ENCODE assay signal across 8 mouse cellular contexts in the genomic region with DNA sequence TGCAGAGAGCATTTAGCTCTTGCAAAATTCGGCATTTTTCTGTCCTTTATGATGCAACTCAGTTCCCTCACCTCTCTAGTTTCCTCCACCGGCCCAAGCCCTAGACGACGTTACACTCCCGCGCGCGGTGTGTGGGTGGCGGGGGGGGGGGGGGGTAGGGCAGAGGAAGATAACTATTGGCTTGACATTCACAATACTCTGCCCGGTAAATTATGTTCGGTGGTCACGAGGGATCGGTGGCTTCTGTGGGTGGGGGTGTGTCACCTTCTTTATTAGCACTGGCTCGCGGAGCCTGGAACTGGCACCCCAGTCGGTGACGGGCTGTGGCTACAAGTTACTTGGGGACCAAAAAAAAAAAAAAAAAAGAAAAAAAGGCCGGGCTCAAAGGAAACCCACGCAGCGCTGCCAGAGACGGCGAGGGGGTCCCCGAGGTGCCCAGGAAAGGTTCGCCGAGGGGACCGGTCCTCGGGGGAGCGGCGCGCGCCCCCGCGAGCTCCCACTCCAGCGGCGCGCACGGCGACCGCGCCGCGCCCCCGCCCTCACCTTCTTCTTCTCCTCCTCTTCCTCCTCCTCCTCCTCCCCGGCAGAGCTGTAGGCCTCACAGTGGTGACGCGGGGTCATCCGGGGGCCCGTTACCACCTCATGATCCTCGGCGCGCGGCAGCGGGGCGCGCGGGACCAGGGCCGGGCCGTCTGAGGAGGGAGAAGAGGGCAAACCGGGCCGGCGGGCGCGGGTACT. TPM values are rescaled to one million over a fixed set of nuclear protein-coding genes. Genes with fewer than 3 reads are reported as not detected.
A peak's percentile ranks its signal among the peaks of the same experiment; 100 is the strongest.
DNase-seq lines count a peak whose midpoint lies in the region; ATAC-seq lines count a peak whose summit lies in the region.

No protein-coding gene starts in this region.

- H3K36me3 ChIP-seq in hindbrain, embryonic 11.5 days (ENCODE audit: control insufficient read depth, insufficient read depth, low read length): 0 out of 2 replicates have a peak, but pooled peaks cover 2% of the 10 kb centered on the region

- peak overlapping the region; percentile 92 for H3K9ac ChIP-seq in hindbrain, embryonic 11.5 days (ENCODE audit: low read depth, low read length)

- H3K9me3 ChIP-seq in hindbrain, embryonic 11.5 days (ENCODE audit: control insufficient read depth, low read length): no peaks in the 10 kb centered on the region

- H3K4me2 ChIP-seq in hindbrain, embryonic 11.5 days (replicated peaks; ENCODE audit: low read depth, low read length): peak overlapping the region; percentile 71

- peak; percentile 21 for ATAC-seq in frontal cortex, adult (ENCODE audit: low TSS enrichment)
- ATAC-seq in hindbrain, embryonic 11.5 days (ENCODE audit: low FRiP score): peak; percentile 78

- peak overlapping the region; percentile 94 for H3K4me3 ChIP-seq in hindbrain, embryonic 11.5 days (ENCODE audit: low read depth, low read length)

- no peaks in the 10 kb centered on the region for H3K27me3 ChIP-seq in hindbrain, embryonic 11.5 days (ENCODE audit: control insufficient read depth, insufficient read depth, low read length)

- 0% methylated on average over 54 of the region's 63 CpGs for WGBS in hindbrain, embryonic 11.5 days

- no peaks in the 10 kb centered on the region for H3K4me1 ChIP-seq in hindbrain, embryonic 11.5 days (replicated peaks; ENCODE audit: control insufficient read depth, insufficient read depth, low read length)

- peak; percentile 49 for DNase-seq in NIH3T3 (ENCODE audit: low read depth)
- DNase-seq in cerebellum, adult 8-10 months: peak; percentile 64
- peak; percentile 60 for DNase-seq in hindbrain, embryonic 11.5 days (ENCODE audit: low spot score)
- DNase-seq in layer of hippocampus, postnatal 25 days (ENCODE audit: extremely low spot score in 1 of 2, low spot score in 1 of 2): peak; percentile 34 to 49
- peak; percentile 60 for DNase-seq in lung, postnatal 14 days
- DNase-seq in retina, embryonic 14.5 days (ENCODE audit: low spot score): peak; percentile 59
- peak; percentile 75 to 86 for DNase-seq in thymus, postnatal 36 days

- H3K27ac ChIP-seq in hindbrain, embryonic 11.5 days (ENCODE audit: low read depth, low read length): peak overlapping the region; percentile 89

RNA-seq across cellular contexts. Expression of gene Ccni, which starts 0.8 kb away (rescaled TPM):
- polyA plus RNA-seq in hindbrain, embryonic 11.5 days (2014; fragmentation: Nextera tagmentation; extraction: Ambion mirVana): 160 and 164 TPM in 2 replicates
- total RNA-seq in layer of hippocampus, postnatal 25 days (2021): 100 to 1,000 TPM; 271 to 283 TPM

RNA-seq across cellular contexts. Expression of gene 2010109A12Rik, which starts 0.8 kb away (rescaled TPM):
- polyA plus RNA-seq in hindbrain, embryonic 11.5 days (2014; fragmentation: Nextera tagmentation; extraction: Ambion mirVana): 1.8 and 2.4 TPM in 2 replicates
- 1 to 10 TPM in 1 of 2 experiments, under 1 TPM in 1; 0.49 to 2.6 TPM for total RNA-seq in layer of hippocampus, postnatal 25 days (2021)

Comparison
In these comparisons a context has a peak if more than half of its experiments do, and no peak if none do; other contexts are left out.
1. Peak in every context shown above with its lines: DNase-seq, ATAC-seq, H3K4me3 ChIP-seq and H3K27ac ChIP-seq.